Mouse (Mus musculus): Measurements from ENCODE around the gene Camk1d.

GRCm38 (mm10) chr2:5605849-5606248 lies 108.5 kb downstream of the Camk1d start:
- TF ChIP-seq MAX (IDR thresholded peaks at IDR 0.05) = no peak
- TF ChIP-seq CTCF (IDR thresholded peaks at IDR 0.05; ENCODE audit: control insufficient read depth, insufficient read depth, insufficient read length) = no peak
- TF ChIP-seq USF1 (IDR thresholded peaks at IDR 0.05; ENCODE audit: low read depth) = no peak
- no peak for TF ChIP-seq CEBPB (IDR thresholded peaks at IDR 0.05; ENCODE audit: low read depth)
- TF ChIP-seq MYOD1 (IDR thresholded peaks at IDR 0.05; ENCODE audit: control insufficient read depth, insufficient read length, low read depth) = no peak
- no peak for TF ChIP-seq MYOG (IDR thresholded peaks at IDR 0.05; ENCODE audit: control insufficient read depth, extremely low read depth, insufficient read length)
- no peak for TF ChIP-seq FOSL1 (IDR thresholded peaks at IDR 0.05; ENCODE audit: insufficient read depth, low read length, poor library complexity, severe bottlenecking)
